Mouse (Mus musculus) brown adipose tissue, adult 24 weeks (tissue): ENCODE measurements around the gene Trpm4. TPM values are rescaled to one million over a fixed set of nuclear protein-coding genes. Genes with fewer than 3 reads are reported as not detected.
"Not testable (repeated sequence)": the region's sequence is repeated elsewhere in the genome, so short reads cannot be mapped to it uniquely, and the experiment has no call there.

Experiments
- H3K27ac ChIP-seq: fragments of 200-500 bp; replicated peaks from 2 replicates; pipeline ENCODE4 v1.5.1; 2012; ENCODE audit warnings: low read depth, mild to moderate bottlenecking, low read length
- H3K4me1 ChIP-seq: fragments of 200-500 bp; 2 replicates; pipeline ENCODE4 v1.6.1; 2012; ENCODE audit warnings: low read length, mixed read lengths; ENCODE audit not compliant: control insufficient read depth, insufficient read depth, insufficient read length
- H3K4me3 ChIP-seq: fragments of 200-500 bp; 2 replicates; pipeline ENCODE4 v1.5.1; 2012; ENCODE audit warnings: low read depth, mild to moderate bottlenecking, low read length, moderate library complexity; ENCODE audit not compliant: insufficient read depth
- polyA plus RNA-seq: library from polyadenylated mRNA; stranded (reverse); fragments of >200 nt; gene quantifications from 2 replicates; pipeline ENCODE4 v1.2.4, GENCODE M21; 2012; ENCODE audit not compliant: missing spikeins, insufficient read depth, insufficient read length

Trpm4 gene
- polyA plus RNA-seq, 1 experiment = 4.0 TPM

GRCm38 (mm10) chr7:45263006-45263607 is 70.5 kb downstream of the Trpm4 start:
- H3K27ac ChIP-seq = no peak overlapping the region
- H3K4me3 ChIP-seq = no peak overlapping the region
- no peaks in the 10 kb centered on the region for H3K4me1 ChIP-seq

GRCm38 (mm10) chr7:45262266-45262665 is 71.3 kb downstream of the Trpm4 start:
- H3K27ac ChIP-seq = no peak overlapping the region
- no peak overlapping the region for H3K4me3 ChIP-seq
- H3K4me1 ChIP-seq = no peaks in the 10 kb centered on the region

GRCm38 (mm10) chr7:45259281-45259680 is 74.3 kb downstream of the Trpm4 start:
- Histone ChIP-seq H3K27ac (no peak overlapping the region), H3K4me3 (no peak overlapping the region), H3K4me1 (no peaks in the 10 kb centered on the region)

DNA sequence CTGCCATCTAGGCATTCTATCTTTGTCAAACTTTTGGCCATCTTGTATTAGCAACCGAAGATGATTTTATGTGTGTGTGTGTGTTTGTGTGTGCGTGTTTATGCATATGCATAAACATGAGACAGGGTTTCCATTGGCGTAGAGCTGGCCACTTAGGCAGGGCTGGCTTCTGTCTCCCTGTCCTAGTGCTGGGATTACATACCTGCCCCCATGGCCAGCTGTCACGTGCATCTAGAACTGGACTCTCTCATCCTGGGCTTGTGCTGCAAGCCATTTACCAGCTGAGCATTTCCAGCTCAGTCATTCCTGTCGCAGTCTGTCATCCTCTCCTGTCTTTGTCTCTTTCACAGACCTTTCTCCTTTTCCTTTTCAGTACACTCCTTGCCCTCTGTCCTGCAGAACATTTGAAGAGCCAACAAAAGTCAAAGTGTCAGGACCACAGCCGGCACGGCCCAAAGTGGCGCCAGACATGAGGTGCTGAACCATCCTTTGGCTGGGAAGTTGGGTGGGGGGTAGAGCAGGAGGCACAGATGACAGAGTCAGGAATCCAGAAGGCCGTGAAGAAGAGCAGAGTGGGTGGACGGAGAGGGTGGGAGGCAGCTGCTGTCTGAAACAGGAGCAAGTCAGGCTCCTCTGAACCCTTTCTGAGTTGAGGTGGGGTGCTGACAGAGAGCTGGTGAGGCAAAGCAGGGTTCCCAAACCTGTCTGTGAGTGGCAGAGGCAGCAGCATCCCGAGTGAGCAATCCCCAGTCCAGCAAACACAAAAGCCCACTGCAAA is 76.3 kb downstream of the Trpm4 start:
- Histone ChIP-seq H3K4me1 (no peaks in the 10 kb centered on the region), H3K27ac (no peak overlapping the region), H3K4me3 (no peak overlapping the region)

DNA sequence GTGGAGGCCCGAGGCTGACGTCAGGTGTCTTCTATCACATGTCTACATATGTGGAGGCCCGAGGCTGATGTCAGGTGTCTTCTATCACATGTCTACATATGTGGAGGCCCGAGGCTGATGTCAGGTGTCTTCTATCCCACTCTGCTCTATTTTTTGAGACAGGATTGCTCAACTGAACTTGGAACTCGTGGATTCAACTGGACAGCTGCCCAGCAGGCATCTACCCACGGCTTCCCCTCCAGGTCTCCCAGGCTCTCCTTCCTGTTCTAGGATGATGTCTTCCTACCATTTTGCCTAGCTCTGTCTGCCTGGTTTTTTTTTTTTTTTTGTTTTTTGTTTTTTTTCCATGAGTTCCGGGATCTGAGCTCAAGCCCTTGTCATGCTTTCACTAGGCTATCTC is 77.8 kb downstream of the Trpm4 start:
- not testable (repeated sequence) for H3K4me3 ChIP-seq, H3K4me1 ChIP-seq, H3K27ac ChIP-seq

GRCm38 (mm10) chr7:45253806-45254205 is 79.8 kb downstream of the Trpm4 start:
- no peak overlapping the region for H3K4me3 ChIP-seq
- H3K27ac ChIP-seq = no peak overlapping the region
- no peaks in the 10 kb centered on the region for H3K4me1 ChIP-seq

Other genes with a start within 250 kb of the Trpm4 start
- 12.7 and 16.4 TPM in 2 replicates for gene Rcn3, start 241.6 kb downstream of the Trpm4 start, polyA plus RNA-seq
- 167 and 170 TPM in 2 replicates for gene Fcgrt, start 229.9 kb downstream of the Trpm4 start, polyA plus RNA-seq
- gene Rps11, start 209.3 kb downstream of the Trpm4 start, polyA plus RNA-seq = 1,258 and 1,344 TPM in 2 replicates
- gene Rpl13a, start 205.0 kb downstream of the Trpm4 start, polyA plus RNA-seq = 1,142 and 1,278 TPM in 2 replicates
- not detected in 2 replicates for gene Gm45713, start 197.5 kb downstream of the Trpm4 start, polyA plus RNA-seq
- 5.9 and 6.8 TPM in 2 replicates for gene Flt3l, start 197.3 kb downstream of the Trpm4 start, polyA plus RNA-seq
- gene Pih1d1, start 179.5 kb downstream of the Trpm4 start, polyA plus RNA-seq = 50.5 and 66.3 TPM in 2 replicates
- gene Aldh16a1, start 179.2 kb downstream of the Trpm4 start, polyA plus RNA-seq = 28.0 and 30.9 TPM in 2 replicates
- not detected in 2 replicates for gene Slc17a7, start 169.8 kb downstream of the Trpm4 start, polyA plus RNA-seq
- gene Gfy, start 154.2 kb downstream of the Trpm4 start, polyA plus RNA-seq = not detected in 2 replicates
- gene Pth2, start 152.8 kb downstream of the Trpm4 start, polyA plus RNA-seq = not detected in 2 replicates
- gene Ccdc155, start 128.9 kb downstream of the Trpm4 start, polyA plus RNA-seq = not detected in 2 replicates
- not detected in 2 replicates for gene Dkkl1, start 121.6 kb downstream of the Trpm4 start, polyA plus RNA-seq
- gene Tead2, start 118.0 kb downstream of the Trpm4 start, polyA plus RNA-seq = 3.2 and 4.9 TPM in 2 replicates
- gene Cd37, start 94.7 kb downstream of the Trpm4 start, polyA plus RNA-seq = 4.1 and 4.5 TPM in 2 replicates
- gene Slc6a16, start 92.7 kb downstream of the Trpm4 start, polyA plus RNA-seq = not detected in 2 replicates
- not detected in 2 replicates for gene Slc6a21, start 56.3 kb downstream of the Trpm4 start, polyA plus RNA-seq
- 8.1 and 16.2 TPM in 2 replicates for gene Hrc, start 1.5 kb upstream of the Trpm4 start, polyA plus RNA-seq
- not detected in 2 replicates for gene Ppfia3, start 33.2 kb upstream of the Trpm4 start, polyA plus RNA-seq
- gene Lin7b, start 36.8 kb upstream of the Trpm4 start, polyA plus RNA-seq = not detected in 2 replicates
- 69.0 and 82.7 TPM in 2 replicates for gene Snrnp70, start 62.0 kb upstream of the Trpm4 start, polyA plus RNA-seq
- gene Kcna7, start 71.9 kb upstream of the Trpm4 start, polyA plus RNA-seq = 1.0 TPM in 1 of 2 replicates, not detected in the other
- gene Ntf5, start 79.9 kb upstream of the Trpm4 start, polyA plus RNA-seq = not detected in 2 replicates
- not detected in 2 replicates for gene Lhb, start 87.0 kb upstream of the Trpm4 start, polyA plus RNA-seq
- 90.6 and 112 TPM in 2 replicates for gene Gys1, start 101.1 kb upstream of the Trpm4 start, polyA plus RNA-seq
- gene Ruvbl2, start 104.3 kb upstream of the Trpm4 start, polyA plus RNA-seq = 75.4 and 79.6 TPM in 2 replicates
- gene Ftl1, start 126.1 kb upstream of the Trpm4 start, polyA plus RNA-seq = 1,179 and 1,214 TPM in 2 replicates
- 20.1 and 26.9 TPM in 2 replicates for gene Bax, start 133.1 kb upstream of the Trpm4 start, polyA plus RNA-seq
- not detected in 2 replicates for gene Tulp2, start 148.1 kb upstream of the Trpm4 start, polyA plus RNA-seq
- 6.9 TPM in 1 of 2 replicates, not detected in the other for gene Gm45808, start 153.0 kb upstream of the Trpm4 start, polyA plus RNA-seq
- 145 and 190 TPM in 2 replicates for gene Dhdh, start 155.0 kb upstream of the Trpm4 start, polyA plus RNA-seq
- 78.6 and 108 TPM in 2 replicates for gene Nucb1, start 176.6 kb upstream of the Trpm4 start, polyA plus RNA-seq
- gene Ppp1r15a, start 192.5 kb upstream of the Trpm4 start, polyA plus RNA-seq = 12.6 and 24.6 TPM in 2 replicates
- 1.9 and 3.3 TPM in 2 replicates for gene Plekha4, start 192.6 kb upstream of the Trpm4 start, polyA plus RNA-seq
- gene Hsd17b14, start 221.1 kb upstream of the Trpm4 start, polyA plus RNA-seq = not detected in 2 replicates
- gene Bcat2, start 236.4 kb upstream of the Trpm4 start, polyA plus RNA-seq = 82.0 and 135 TPM in 2 replicates